Mouse (Mus musculus): Measurements from ENCODE around the gene Calcoco2.
"Not testable (repeated sequence)": the region's sequence is repeated elsewhere in the genome, so short reads cannot be mapped to it uniquely, and the experiment has no call there.

Gene Calcoco2

GRCm38 (mm10) chr11:96111751-96112150 is at the start of gene Calcoco2:
Calcoco2 (minus strand) TSS chr11:96111964.
- DNase-seq (ENCODE audit: low read depth, low spot score): no peak

DNA sequence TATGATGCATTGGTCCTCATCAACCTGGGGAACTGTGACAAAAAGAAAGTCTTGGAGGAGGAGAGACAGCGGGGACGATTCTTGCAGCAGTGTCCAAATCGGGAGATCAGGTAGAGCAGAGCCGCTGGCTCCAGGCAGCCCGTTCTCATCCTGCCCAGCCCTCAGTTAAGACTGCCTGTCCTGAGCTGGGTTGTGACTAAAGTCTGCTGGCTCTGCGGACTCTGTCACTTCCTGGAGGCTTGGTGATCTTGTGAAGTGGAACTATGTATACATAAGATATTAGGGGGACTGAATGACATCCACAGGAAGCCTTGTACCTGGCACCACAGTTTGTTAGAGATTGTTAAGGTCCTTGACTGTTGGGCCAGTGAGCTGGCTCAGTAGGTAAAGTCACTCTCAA is 35.7 kb upstream of the Calcoco2 start:
- no peak for DNase-seq (ENCODE audit: low read depth, low spot score)

DNA sequence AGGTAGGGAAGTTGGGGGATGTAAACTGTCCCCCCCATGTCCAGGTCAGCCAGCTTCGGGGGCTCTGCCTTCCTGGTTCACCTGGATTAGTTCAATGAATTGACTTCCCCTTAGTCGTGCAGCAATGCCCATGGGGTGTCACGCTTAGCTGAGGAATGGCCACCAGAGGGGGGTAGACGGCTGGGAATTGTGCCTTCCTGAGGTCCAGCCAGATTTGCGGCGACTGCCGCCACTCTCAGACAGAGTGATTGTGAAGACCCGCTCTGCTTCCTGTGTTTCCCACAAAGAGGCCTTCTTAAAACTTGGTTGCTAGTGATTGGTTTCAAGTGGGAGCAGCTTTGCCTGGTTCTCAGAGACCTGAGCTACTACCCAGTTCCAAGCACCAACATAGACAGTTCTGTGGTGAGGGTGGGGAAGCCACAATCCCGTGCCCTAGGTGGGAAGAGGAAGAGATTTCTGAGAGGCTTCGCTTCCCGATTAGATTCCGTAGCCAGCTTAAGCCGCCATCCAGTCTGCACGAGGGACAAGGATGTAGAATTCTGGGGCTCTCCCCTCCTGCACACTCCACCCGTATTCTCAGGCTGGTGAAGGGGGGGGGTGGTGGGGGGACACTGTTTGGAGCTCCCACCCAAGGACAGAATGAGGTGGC is 34.0 kb upstream of the Calcoco2 start:
- DNase-seq (ENCODE audit: low read depth, low spot score): peak; percentile 57

DNA sequence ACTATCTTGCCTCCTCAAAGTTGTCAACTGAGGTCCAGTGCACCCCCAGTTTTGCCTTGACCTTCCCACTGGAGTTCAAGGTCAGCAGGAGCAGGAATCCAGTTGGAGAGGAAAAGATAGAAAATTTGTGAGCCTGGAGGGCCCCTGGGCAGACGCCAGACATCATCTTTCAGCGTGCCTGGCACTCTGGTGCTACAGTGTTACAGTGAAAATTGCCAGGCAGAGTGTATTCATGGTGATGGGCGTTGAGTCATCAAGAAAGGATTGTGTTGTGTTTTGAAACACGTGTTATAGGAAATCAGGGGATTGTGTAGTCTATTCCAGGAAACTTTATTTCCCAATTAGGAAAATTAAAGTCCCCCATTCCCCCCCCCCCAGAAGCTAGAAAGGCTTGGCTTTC is 32.0 kb upstream of the Calcoco2 start:
- DNase-seq (ENCODE audit: low read depth, low spot score): no peak

DNA sequence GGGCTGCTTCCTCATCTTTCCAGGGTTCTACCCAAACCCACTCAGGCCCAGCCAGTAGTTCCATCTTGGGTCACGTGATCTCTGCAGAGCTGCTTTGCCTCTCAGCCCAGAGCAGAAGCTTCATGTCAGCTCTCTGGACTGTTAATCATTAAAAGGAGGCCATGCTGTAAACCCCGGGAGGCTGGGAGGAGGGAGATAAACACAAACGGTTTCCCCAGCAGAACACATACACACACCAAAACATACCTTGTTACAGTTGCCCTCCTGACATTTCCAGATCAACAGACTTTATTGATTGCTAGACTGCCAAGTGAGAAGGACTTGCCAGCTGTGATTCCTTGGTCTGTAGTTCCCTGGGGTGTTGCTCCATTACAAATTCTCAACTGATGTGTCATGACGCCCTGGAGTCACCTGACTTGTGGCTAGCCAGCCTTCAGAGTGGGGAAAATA is 29.0 kb upstream of the Calcoco2 start:
- DNase-seq (ENCODE audit: low read depth, low spot score): no peak

DNA sequence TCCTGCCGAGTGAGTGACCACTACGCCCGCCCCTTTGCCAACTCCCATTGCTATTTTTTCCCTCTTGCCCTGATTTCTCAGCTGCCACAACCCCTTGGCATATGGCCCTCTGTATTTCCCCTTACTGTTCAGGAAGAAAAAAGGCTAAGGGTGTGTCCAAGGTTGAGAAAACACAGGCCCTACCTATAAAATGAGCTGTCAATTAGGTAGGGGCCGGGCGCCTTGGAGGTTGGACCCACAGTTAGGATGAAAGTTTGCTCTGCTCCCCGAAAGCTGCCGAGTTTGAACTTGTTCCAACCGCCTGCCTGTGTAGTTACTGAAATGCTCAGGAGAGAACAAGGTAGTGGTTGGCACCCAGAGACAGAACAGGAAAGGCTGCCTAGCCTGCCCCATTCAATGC is 24.1 kb upstream of the Calcoco2 start:
- DNase-seq (ENCODE audit: low read depth, low spot score): no peak

- peak; percentile 25 for DNase-seq (ENCODE audit: low read depth, low spot score)
These were observed 21.6 kb upstream of the Calcoco2 start, which contains the start of gene Ttll6 for GRCm38 (mm10) chr11:96133239-96133865. Ttll6 (plus strand) TSS chr11:96133786.

DNA sequence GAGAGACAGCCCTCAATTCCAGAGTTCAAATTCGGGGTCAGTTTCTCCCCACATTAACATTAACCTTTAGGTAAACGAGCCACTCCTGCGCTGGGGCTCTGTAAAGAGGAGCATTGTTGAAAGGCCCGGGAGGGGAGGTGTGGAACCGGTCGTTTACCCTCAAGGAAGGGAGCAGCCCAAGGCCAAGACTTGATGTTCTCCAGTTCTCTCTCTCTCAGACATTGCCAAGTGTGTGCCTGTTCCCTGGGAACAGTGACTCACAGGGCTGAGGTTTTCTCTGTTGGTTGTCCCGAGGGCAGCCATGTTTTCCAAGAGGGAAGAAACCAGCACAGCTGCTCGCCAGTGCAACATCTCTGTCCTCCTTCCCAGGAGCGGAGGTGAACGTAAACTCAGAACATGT is 18.8 kb upstream of the Calcoco2 start:
- no peak for DNase-seq (ENCODE audit: low read depth, low spot score)

- no peak for DNase-seq (ENCODE audit: low read depth, low spot score)
These were observed 12.5 kb upstream of the Calcoco2 start for GRCm38 (mm10) chr11:96124052-96124914.

DNA sequence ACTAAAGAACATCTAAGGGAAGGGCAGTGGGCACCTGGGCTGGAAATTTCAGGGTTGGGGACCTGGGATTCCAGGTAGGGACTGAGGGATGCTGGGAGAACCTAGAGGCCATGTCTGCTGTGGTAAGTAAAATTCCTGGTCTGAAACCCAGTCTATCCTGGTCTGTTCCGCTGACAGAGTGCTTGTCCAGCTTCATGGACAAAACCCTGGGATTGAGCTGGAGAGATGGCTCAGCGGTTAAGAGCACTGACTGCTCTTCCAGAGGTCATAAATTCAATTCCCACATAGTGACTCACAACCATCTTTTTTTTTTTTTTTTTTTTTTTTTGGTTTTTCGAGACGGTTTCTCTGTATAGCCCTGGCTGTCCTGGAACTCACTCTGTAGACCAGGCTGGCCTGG is 11.0 kb upstream of the Calcoco2 start:
- DNase-seq (ENCODE audit: low read depth, low spot score): not testable (repeated sequence)

- no peak for DNase-seq (ENCODE audit: low read depth, low spot score)
These were observed 7.6 kb upstream of the Calcoco2 start for GRCm38 (mm10) chr11:96119401-96119800.

GRCm38 (mm10) chr11:96116925-96117324 is 5.2 kb upstream of the Calcoco2 start:
- not testable (repeated sequence) for DNase-seq (ENCODE audit: low read depth, low spot score)

- DNase-seq (ENCODE audit: low read depth, low spot score): no peak
These were observed 4.4 kb upstream of the Calcoco2 start for GRCm38 (mm10) chr11:96116116-96116515.

DNA sequence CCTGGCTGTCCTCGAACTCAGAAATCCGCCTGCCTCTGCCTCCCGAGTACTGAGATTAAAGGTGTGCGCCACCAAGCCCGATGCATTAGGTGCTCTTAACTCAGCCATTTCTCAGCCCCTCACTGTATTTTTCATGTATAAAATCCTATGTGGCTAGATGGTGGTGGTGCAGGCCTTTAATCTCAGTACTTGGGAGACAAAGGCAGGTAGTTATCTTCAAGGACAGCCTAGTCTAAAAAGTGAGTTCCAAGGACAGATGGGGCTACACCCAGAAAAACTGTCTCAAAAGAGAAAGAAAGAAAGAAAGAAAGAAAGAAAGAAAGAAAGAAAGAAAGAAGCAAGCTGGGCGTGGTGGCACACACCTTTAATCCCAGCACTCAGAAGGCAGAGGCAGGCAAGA is 3.7 kb upstream of the Calcoco2 start:
- no peak for DNase-seq (ENCODE audit: low read depth, low spot score)

- no peak for DNase-seq (ENCODE audit: low read depth, low spot score)
These were observed 2.3 kb upstream of the Calcoco2 start for GRCm38 (mm10) chr11:96114077-96114476.

DNA sequence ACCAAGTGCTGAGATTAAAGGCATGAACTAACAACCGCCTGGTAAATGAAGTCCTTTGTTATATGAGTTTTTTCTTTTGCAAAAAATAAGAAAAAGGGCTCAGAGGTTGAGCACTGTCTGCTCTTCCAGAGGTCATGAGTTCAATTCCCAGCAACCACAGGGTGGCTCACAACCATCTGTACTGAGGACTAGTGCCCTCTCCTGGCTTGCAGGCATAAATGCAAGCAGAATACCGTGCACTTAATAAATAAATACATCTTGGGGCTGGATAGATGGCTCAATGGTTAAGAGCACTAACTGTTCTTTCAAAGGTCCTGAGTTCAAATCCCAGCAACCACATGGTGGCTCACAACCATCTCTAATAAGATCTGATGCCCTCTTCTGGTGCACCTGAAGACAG is 814 bp downstream of the Calcoco2 start:
- DNase-seq (ENCODE audit: low read depth, low spot score): not testable (repeated sequence)

DNA sequence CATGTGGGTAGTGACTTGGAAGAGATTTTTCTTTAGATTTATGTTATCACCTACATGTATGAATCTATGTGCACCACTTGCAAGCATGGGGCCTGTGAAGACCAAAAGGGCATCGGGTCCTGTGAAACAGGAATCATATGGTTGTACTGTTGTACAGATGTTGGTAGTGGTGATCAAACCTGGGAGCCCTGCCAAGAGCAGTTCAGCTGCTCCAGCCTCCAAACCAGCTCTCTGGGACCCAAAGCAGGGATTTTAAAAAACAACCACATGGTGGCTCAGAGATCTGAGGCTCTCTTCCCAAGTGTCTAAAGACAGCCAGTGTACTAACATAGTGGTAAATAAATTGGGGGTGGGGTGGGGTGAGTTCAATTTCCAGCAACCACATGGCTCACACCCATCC is 3.4 kb downstream of the Calcoco2 start:
- no peak for DNase-seq (ENCODE audit: low read depth, low spot score)

GRCm38 (mm10) chr11:96093361-96093760 is 18.4 kb downstream of the Calcoco2 start:
- peak; percentile 38 for DNase-seq (ENCODE audit: low read depth, low spot score)

- no peak for DNase-seq (ENCODE audit: low read depth, low spot score)
These were observed 19.0 kb downstream of the Calcoco2 start for GRCm38 (mm10) chr11:96092674-96093291.

DNA sequence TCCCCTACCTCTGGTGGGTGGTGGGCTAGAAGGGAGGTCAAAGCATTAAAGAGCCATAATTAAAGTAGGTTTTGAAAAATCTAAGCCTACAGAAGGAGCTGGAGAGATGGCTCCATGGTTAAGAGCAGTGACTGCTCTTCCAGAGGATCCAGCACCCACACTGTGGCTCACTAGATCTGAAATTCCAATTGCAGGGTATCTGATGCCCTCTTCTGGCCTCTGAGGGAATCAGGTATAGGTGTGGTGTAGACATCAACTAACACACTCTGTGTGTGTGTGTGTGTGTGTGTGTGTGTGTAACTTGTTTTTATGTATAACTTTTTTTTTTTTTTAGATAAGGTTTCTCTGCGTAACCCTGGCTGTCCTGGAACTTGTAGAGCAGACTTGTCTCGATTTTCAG is 20.7 kb downstream of the Calcoco2 start:
- peak; percentile 16 for DNase-seq (ENCODE audit: low read depth, low spot score)

GRCm38 (mm10) chr11:96087981-96088380 is 23.8 kb downstream of the Calcoco2 start:
- DNase-seq (ENCODE audit: low read depth, low spot score): no peak

- DNase-seq (ENCODE audit: low read depth, low spot score): no peak
These were observed 29.1 kb downstream of the Calcoco2 start for GRCm38 (mm10) chr11:96082682-96083081.

Data from retina, postnatal 7 days (tissue).